Mouse (Mus musculus): ENCODE measurements around the gene Pianp. TPM values are rescaled to one million over a fixed set of nuclear protein-coding genes. Genes with fewer than 3 reads are reported as not detected.

The Pianp gene
- 25.6 and 27.4 TPM in 2 replicates for polyA plus RNA-seq (2015; fragmentation: Nextera tagmentation; extraction: Ambion mirVana)

DNA sequence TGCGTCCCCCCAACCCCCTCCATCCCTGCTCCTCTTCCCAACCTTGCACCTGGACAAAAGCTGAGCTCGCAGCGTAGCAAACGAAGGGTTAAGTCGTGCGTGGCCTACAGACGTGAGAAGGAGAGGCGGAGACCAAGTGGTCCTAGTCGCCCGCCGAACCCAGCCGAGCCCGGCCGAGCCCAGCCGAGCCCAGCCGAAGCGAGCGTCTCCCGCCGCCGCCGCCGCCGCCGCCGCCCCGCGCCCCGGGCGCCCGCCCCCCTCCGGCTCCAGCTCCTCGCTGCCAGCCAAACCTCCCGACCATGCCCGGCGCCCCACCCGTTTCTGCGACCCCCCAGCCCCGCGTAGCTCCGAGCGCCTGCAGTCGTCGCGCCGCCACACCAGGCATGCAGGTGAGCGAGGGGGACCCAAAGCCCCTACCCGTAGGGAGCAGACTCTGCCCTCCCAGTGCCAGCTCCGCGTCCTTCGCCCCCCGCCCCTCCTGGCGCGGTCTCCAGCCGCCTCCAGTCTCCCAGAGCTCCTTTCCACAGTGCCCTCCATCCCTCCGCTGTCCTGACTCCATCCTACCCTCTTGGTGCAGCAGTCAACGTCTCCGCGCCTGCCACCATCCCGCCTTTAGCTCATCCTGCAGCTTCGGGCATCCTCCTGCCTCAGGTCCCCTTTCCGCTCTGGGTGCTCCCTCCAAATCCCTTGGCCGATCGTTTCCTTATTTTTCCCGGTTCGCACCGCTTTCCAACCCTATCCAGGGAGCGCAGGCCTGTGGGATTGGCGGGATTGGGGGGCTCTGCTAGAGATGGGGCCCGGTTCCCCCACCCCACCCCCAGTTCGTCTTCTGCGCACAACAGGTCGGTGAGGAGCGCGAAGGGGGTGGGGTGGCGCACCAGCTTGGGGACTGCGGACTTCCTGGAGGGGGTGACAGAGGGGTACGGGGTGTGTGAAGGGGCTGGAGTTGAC, at the start of gene Pianp:
Pianp (plus strand) TSS at position 144 of the 951 bp plus-strand sequence.
- Histone ChIP-seq H3K4me1 (replicated peaks) (peaks cover 38% of the 10 kb centered on the region), H3K9ac (replicated peaks) (peak within 1 kb of the TSS; percentile 89), H3K9me3 (no peaks in the 10 kb centered on the region), H3K4me3 (replicated peaks) (peak within 1 kb of the TSS; percentile 73), H3K36me3 (peaks cover 20% of the 10 kb centered on the region; the same call in 1 of the 2 replicates), H3K4me2 (replicated peaks) (peak within 1 kb of the TSS; percentile 95), H3K27me3 (peaks cover 86% of the 10 kb centered on the region), H3K27ac (peak within 1 kb of the TSS; percentile 75)
- 1% methylated on average over 58 of the region's 78 CpGs for WGBS
- peak; percentile 87 for ATAC-seq

GRCm38 (mm10) chr6:124953991-124954715, 42.3 kb upstream of the Pianp start:
- 90% methylated on average over 2 of the region's 2 CpGs for WGBS
- H3K27ac ChIP-seq, result no peak overlapping the region
- H3K4me2 ChIP-seq (replicated peaks), result no peak overlapping the region
- H3K9ac ChIP-seq (replicated peaks), result no peak overlapping the region
- no peak for ATAC-seq
- peaks cover 38% of the 10 kb centered on the region for H3K36me3 ChIP-seq
- H3K27me3 ChIP-seq, result no peaks in the 10 kb centered on the region
- no peaks in the 10 kb centered on the region for H3K9me3 ChIP-seq
- H3K4me3 ChIP-seq (replicated peaks), result no peak overlapping the region
- no peaks in the 10 kb centered on the region for H3K4me1 ChIP-seq (replicated peaks)

DNA sequence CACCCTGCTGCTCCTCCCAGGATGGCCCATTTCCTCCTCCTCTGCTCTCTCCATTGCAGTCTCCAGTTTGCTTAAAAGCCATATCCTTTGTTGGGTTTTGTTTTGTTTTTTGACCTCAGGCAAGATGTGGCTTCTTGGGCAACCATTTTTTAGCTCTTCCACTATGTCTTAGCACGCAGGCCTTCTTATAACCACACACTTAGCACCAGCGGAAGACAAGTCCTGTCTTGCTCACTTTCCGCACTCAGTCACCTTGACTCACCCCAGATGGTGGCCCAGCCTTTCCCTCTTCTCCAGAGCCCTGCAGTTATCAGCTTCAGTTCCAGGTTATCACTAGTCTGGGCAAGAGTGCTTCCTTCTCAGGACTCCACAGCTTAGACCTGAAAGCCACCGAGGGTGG, 41.3 kb upstream of the Pianp start:
- H3K4me2 ChIP-seq (replicated peaks), result no peak overlapping the region
- H3K27ac ChIP-seq, result no peak overlapping the region
- H3K9me3 ChIP-seq, result no peaks in the 10 kb centered on the region
- 98% methylated on average over 4 of the region's 4 CpGs for WGBS
- peaks cover 48% of the 10 kb centered on the region for H3K36me3 ChIP-seq
- H3K4me1 ChIP-seq (replicated peaks), result no peaks in the 10 kb centered on the region
- H3K9ac ChIP-seq (replicated peaks), result no peak overlapping the region
- H3K4me3 ChIP-seq (replicated peaks), result no peak overlapping the region
- no peak for ATAC-seq
- H3K27me3 ChIP-seq, result no peaks in the 10 kb centered on the region

DNA sequence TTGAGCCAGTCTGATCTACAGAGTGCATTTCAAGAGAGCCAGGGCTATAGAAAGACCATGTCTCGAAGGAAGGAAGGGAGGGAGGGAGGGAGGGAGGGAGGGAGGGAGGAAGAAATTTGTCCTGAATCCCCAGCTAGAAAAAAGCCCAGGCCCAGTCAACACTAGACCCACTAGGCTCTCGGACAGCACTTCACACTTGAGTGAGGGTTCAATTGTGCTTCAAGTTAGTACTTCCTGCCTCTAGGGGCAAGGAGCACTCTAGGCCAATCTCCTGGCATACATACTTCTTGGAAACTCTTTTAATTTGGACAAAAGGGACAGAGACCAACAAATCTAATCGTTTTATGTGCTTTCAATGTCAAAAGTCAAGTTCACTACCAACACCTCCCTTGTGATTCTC, 38.4 kb upstream of the Pianp start:
- H3K4me2 ChIP-seq (replicated peaks), result no peak overlapping the region
- no peak for ATAC-seq
- WGBS, result 87% methylated on average over 3 of the region's 3 CpGs
- H3K27me3 ChIP-seq, result no peaks in the 10 kb centered on the region
- no peak overlapping the region for H3K9ac ChIP-seq (replicated peaks)
- no peaks in the 10 kb centered on the region for H3K9me3 ChIP-seq
- H3K27ac ChIP-seq, result no peak overlapping the region
- peaks cover 74% of the 10 kb centered on the region for H3K36me3 ChIP-seq
- H3K4me1 ChIP-seq (replicated peaks), result no peaks in the 10 kb centered on the region
- no peak overlapping the region for H3K4me3 ChIP-seq (replicated peaks)

DNA sequence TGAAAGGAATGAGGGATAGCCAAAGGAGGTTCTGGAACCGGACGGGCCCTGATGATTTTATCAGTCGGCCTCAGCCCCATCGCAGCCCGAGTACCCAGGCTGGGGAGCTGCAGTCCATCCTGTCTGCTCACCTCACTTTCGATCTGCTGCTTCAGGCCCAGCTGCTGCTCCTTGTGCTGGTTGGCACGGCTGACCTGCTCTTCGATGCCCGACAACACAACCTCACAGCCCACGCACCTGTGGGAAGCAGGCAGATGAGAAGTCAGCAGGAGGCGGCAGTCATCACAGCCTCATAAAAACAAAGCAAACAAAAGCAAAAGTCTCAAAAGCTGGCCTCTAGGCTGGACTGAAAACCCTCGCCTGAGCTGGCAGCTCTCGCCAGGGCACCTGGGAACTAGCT, 36.5 kb upstream of the Pianp start:
- H3K36me3 ChIP-seq, result peaks cover 74% of the 10 kb centered on the region
- WGBS, result 93% methylated on average over 13 of the region's 13 CpGs
- H3K4me2 ChIP-seq (replicated peaks), result no peak overlapping the region

DNA sequence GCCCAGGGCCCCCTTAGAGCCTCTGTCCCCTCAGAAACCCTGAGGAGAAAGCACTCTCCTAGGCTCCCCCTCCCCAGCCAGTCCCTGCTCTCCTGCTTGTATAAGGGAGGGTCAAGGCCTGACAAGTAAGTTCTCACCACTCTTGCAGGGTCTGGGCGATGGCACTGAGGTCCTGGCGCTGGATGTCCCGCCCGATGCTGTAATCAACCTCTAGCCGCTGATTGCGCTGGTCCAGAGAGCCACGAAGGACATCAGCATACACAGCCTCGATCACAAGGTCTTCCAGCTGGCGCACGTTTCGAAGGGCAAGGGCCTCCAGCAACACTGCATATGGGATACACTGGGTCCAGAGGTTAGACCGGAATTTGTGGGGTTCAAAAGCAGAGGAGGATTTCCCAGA, 35.5 kb upstream of the Pianp start:
- Histone ChIP-seq H3K27me3 (no peaks in the 10 kb centered on the region), H3K4me3 (replicated peaks) (no peak overlapping the region), H3K9me3 (no peaks in the 10 kb centered on the region), H3K4me2 (replicated peaks) (no peak overlapping the region), H3K4me1 (replicated peaks) (peaks cover 12% of the 10 kb centered on the region), H3K27ac (no peak overlapping the region), H3K36me3 (peaks cover 65% of the 10 kb centered on the region), H3K9ac (replicated peaks) (no peak overlapping the region)
- WGBS, result 95% methylated on average over 12 of the region's 12 CpGs
- ATAC-seq, result no peak

More for the DNA sequence above, 36.5 kb upstream of the Pianp start:
- Histone ChIP-seq H3K9ac (replicated peaks) (no peak overlapping the region), H3K9me3 (no peaks in the 10 kb centered on the region), H3K4me1 (replicated peaks) (peaks cover 9% of the 10 kb centered on the region), H3K4me3 (replicated peaks) (no peak overlapping the region), H3K27ac (no peak overlapping the region), H3K27me3 (no peaks in the 10 kb centered on the region)
- ATAC-seq, result no peak

GRCm38 (mm10) chr6:124964638-124965037, 31.9 kb upstream of the Pianp start:
- ATAC-seq, result peak; percentile 27
- Histone ChIP-seq H3K27me3 (no peaks in the 10 kb centered on the region), H3K4me1 (replicated peaks) (peaks cover 18% of the 10 kb centered on the region), H3K9me3 (no peaks in the 10 kb centered on the region), H3K9ac (replicated peaks) (peak overlapping the region; percentile 91), H3K27ac (peak overlapping the region; percentile 93; the same call in 1 of the 2 replicates), H3K4me3 (replicated peaks) (peak overlapping the region; percentile 75), H3K36me3 (peaks cover 36% of the 10 kb centered on the region), H3K4me2 (replicated peaks) (peak overlapping the region; percentile 71)
- 41% methylated on average over 16 of the region's 16 CpGs for WGBS

DNA sequence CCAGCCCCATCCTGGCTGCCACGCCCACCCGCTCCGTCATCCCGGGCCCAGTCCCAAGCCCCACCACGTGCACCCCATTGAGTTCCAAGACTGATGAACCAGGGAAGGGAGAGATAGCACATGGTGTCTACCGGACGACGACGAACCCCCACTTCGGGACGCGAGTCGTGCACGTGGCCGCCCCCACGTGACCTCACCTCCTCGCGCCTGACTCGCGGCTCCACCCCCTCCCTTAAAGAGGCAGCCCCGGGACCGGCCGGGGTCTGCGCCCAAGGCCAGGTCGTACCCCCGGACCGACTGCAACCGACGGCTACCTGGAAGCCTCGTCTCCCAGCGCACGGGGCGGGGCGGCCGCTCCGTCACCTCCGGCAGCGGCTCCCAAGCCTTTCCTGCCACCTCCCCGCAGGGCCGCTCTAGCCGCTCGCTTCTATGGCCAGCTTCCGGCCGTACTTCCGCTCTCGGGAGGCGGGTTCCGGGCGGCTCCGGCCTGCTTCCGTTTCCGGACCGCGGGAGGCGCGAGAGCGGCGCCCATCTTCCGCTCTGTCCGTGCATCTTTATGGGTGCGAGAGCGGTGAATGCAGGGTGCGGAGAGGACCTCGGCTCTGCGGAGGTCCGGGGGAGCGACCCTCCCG, 31.3 kb upstream of the Pianp start, which contains the start of gene Cops7a:
Cops7a (minus strand) TSS at position 451 of the 632 bp plus-strand sequence.
- peak; percentile 97 for ATAC-seq
- WGBS, result under 1% methylated on average over 68 of the region's 68 CpGs
- H3K27me3 ChIP-seq, result no peaks in the 10 kb centered on the region

GRCm38 (mm10) chr6:124965747-124966146, 30.7 kb upstream of the Pianp start:
- no peaks in the 10 kb centered on the region for H3K9me3 ChIP-seq
- H3K36me3 ChIP-seq, result peaks cover 24% of the 10 kb centered on the region
- peak overlapping the region; percentile 75 for H3K4me3 ChIP-seq (replicated peaks)
- WGBS, result 14% methylated on average over 15 of the region's 15 CpGs
- peak overlapping the region; percentile 91 for H3K9ac ChIP-seq (replicated peaks)
- peaks cover 18% of the 10 kb centered on the region for H3K4me1 ChIP-seq (replicated peaks)
- ATAC-seq, result no peak
- H3K27ac ChIP-seq, result peak overlapping the region; percentile 93
- H3K27me3 ChIP-seq, result no peaks in the 10 kb centered on the region
- peak overlapping the region; percentile 71 for H3K4me2 ChIP-seq (replicated peaks)

More for the DNA sequence above, 31.3 kb upstream of the Pianp start, which contains the start of gene Cops7a:
- Histone ChIP-seq H3K27ac (peak within 1 kb of the TSS; percentile 93), H3K4me1 (replicated peaks) (peaks cover 18% of the 10 kb centered on the region), H3K9me3 (no peaks in the 10 kb centered on the region), H3K36me3 (peaks cover 30% of the 10 kb centered on the region), H3K4me2 (replicated peaks) (peak within 1 kb of the TSS; percentile 71), H3K4me3 (replicated peaks) (peak within 1 kb of the TSS; percentile 75), H3K9ac (replicated peaks) (peak within 1 kb of the TSS; percentile 91)

GRCm38 (mm10) chr6:124966466-124967118, 29.9 kb upstream of the Pianp start:
- WGBS, result 98% methylated on average over 7 of the region's 7 CpGs
- H3K4me1 ChIP-seq (replicated peaks), result peaks cover 18% of the 10 kb centered on the region
- peaks cover 16% of the 10 kb centered on the region for H3K36me3 ChIP-seq
- peak overlapping the region; percentile 75 for H3K4me3 ChIP-seq (replicated peaks)
- H3K9me3 ChIP-seq, result no peaks in the 10 kb centered on the region
- no peak for ATAC-seq
- H3K9ac ChIP-seq (replicated peaks), result no peak overlapping the region; the same call in 1 of the 2 replicates
- no peak overlapping the region for H3K27ac ChIP-seq
- H3K27me3 ChIP-seq, result no peaks in the 10 kb centered on the region
- H3K4me2 ChIP-seq (replicated peaks), result peak overlapping the region; percentile 71

GRCm38 (mm10) chr6:124967766-124968165, 28.7 kb upstream of the Pianp start:
- 74% methylated on average over 4 of the region's 4 CpGs for WGBS
- ATAC-seq, result no peak

More at GRCm38 (mm10) chr6:124967766-124968165, 28.7 kb upstream of the Pianp start:
- Histone ChIP-seq H3K9ac (replicated peaks) (no peak overlapping the region), H3K27me3 (no peaks in the 10 kb centered on the region), H3K4me1 (replicated peaks) (peaks cover 18% of the 10 kb centered on the region), H3K9me3 (no peaks in the 10 kb centered on the region), H3K36me3 (0 out of 2 replicates have a peak, but pooled peaks cover 5% of the 10 kb centered on the region), H3K4me3 (replicated peaks) (no peak overlapping the region), H3K27ac (no peak overlapping the region), H3K4me2 (replicated peaks) (no peak overlapping the region)

All from midbrain, embryonic 13.5 days (tissue).